Mouse (Mus musculus) G1E-ER4 (cell line): ENCODE data around the gene Simc1. TPM values are rescaled to one million over a fixed set of nuclear protein-coding genes. Genes with fewer than 3 reads are reported as not detected.
A peak's percentile ranks its signal among the peaks of the same experiment; 100 is the strongest.

Experiments used
- GATA1 ChIP-seq: IDR thresholded peaks from one replicate; pipeline ENCODE4 v1.8.0; 2012; ENCODE audit warnings: low read length, inconsistent platforms
- polyA plus RNA-seq: library from polyadenylated mRNA; stranded (reverse); fragments of >175 nt; gene quantifications from 2 replicates; pipeline ENCODE4 v1.2.3, GENCODE M21; 2012

Gene Simc1
- 4.5 and 5.0 TPM in 2 replicates for polyA plus RNA-seq

- TF ChIP-seq GATA1 = no peak
Measured at GRCm38 (mm10) chr13:54503604-54504521, at the start of gene Simc1. Gene Simc1, plus strand, starts transcription at chr13:54503779.

- no peak for TF ChIP-seq GATA1
Measured at GRCm38 (mm10) chr13:54457062-54457461, 46.5 kb upstream of the Simc1 start.

GRCm38 (mm10) chr13:54459282-54459681, 44.3 kb upstream of the Simc1 start:
- no peak for TF ChIP-seq GATA1

- TF ChIP-seq GATA1 = no peak
Measured at GRCm38 (mm10) chr13:54468098-54469011, 35.2 kb upstream of the Simc1 start, which contains the start of gene Thoc3. Gene Thoc3, minus strand, starts transcription at chr13:54468849.

GRCm38 (mm10) chr13:54469012-54469354, 34.6 kb upstream of the Simc1 start:
- no peak for TF ChIP-seq GATA1

- TF ChIP-seq GATA1 = no peak
Measured at GRCm38 (mm10) chr13:54471967-54472366, 31.6 kb upstream of the Simc1 start.

- no peak for TF ChIP-seq GATA1
Measured at GRCm38 (mm10) chr13:54474996-54475395, 28.6 kb upstream of the Simc1 start.

GRCm38 (mm10) chr13:54475702-54476101, 27.9 kb upstream of the Simc1 start:
- TF ChIP-seq GATA1 = no peak

- TF ChIP-seq GATA1 = no peak
Measured at GRCm38 (mm10) chr13:54479286-54479685, 24.3 kb upstream of the Simc1 start.

GRCm38 (mm10) chr13:54481498-54481897, 22.1 kb upstream of the Simc1 start:
- no peak for TF ChIP-seq GATA1

- TF ChIP-seq GATA1 = no peak
Measured at GRCm38 (mm10) chr13:54490411-54490810, 13.2 kb upstream of the Simc1 start.

- no peak for TF ChIP-seq GATA1
Measured at GRCm38 (mm10) chr13:54491381-54491780, 12.2 kb upstream of the Simc1 start.

GRCm38 (mm10) chr13:54501352-54501751, 2.2 kb upstream of the Simc1 start:
- TF ChIP-seq GATA1 = no peak

GRCm38 (mm10) chr13:54501957-54502690, 1.5 kb upstream of the Simc1 start:
- TF ChIP-seq GATA1 = peak; percentile 54

- TF ChIP-seq GATA1 = no peak
Measured at GRCm38 (mm10) chr13:54503278-54503603, 338 bp upstream of the Simc1 start.
